Mouse (Mus musculus) spleen, adult 2 months (tissue): ENCODE data around the gene Tpmt. TPM values are rescaled to one million over a fixed set of nuclear protein-coding genes. Genes with fewer than 3 reads are reported as not detected.

ENCODE experiments used
- DNase-seq, 2 experiments: peaks; one replicate each; pipeline versions ENCODE4 v3.0.0 to v3.0.0-alpha.2; 2012 to 2021; ENCODE audit warnings: low spot score in 2 of 2, low read depth in 1 of 2
- H3K27ac ChIP-seq: fragments of 200-500 bp; 2 replicates; pipeline ENCODE4 v1.5.1; 2012; ENCODE audit warnings: low read length, inconsistent platforms; ENCODE audit not compliant: insufficient read depth
- H3K27me3 ChIP-seq: fragments of 200-500 bp; 2 replicates; pipeline ENCODE4 v1.6.1; 2012; ENCODE audit warnings: mild to moderate bottlenecking, moderate library complexity, low read length, inconsistent platforms; ENCODE audit not compliant: control insufficient read depth, insufficient read depth
- H3K36me3 ChIP-seq: fragments of 200-500 bp; 2 replicates; pipeline ENCODE4 v1.6.1; 2012; ENCODE audit warnings: mild to moderate bottlenecking, low read length, inconsistent platforms; ENCODE audit not compliant: control insufficient read depth, insufficient read depth
- H3K4me1 ChIP-seq: fragments of 200-500 bp; 2 replicates; pipeline ENCODE4 v1.6.1; 2011; ENCODE audit warnings: inconsistent platforms; ENCODE audit not compliant: control insufficient read depth, insufficient read depth, insufficient read length
- H3K4me3 ChIP-seq: fragments of 200-500 bp; 2 replicates; pipeline ENCODE4 v1.5.1; 2011; ENCODE audit warnings: mild to moderate bottlenecking, inconsistent platforms; ENCODE audit not compliant: insufficient read depth, insufficient read length; ENCODE audit errors: extremely low read depth
- CTCF ChIP-seq: fragments of 200-500 bp; IDR thresholded peaks from 2 replicates; pipeline ENCODE4 v1.5.1; 2011; ENCODE audit warnings: mild to moderate bottlenecking, inconsistent platforms; ENCODE audit not compliant: insufficient read depth, insufficient read length, insufficient replicate concordance; ENCODE audit errors: extremely low read depth
- POLR2A ChIP-seq: fragments of 200-500 bp; IDR thresholded peaks from 2 replicates; pipeline ENCODE4 v1.6.1; 2011; ENCODE audit warnings: low read depth, low read length, inconsistent platforms
- WGBS: fragments of 180-500 bp; shearing (Covaris S2); methylation state at CpG from one replicate; pipeline ENCODE4 v1.1.7; 2018; 5-methylcytosine and 5-hydroxymethylcytosine counted together
- polyA plus RNA-seq: library from polyadenylated mRNA; depleted of rRNA; stranded (reverse); fragments of >200 nt; gene quantifications from 2 replicates; pipeline ENCODE4 v1.2.3, GENCODE M21; 2012

Tpmt gene
- polyA plus RNA-seq, 1 experiment: 0.57 TPM

DNA sequence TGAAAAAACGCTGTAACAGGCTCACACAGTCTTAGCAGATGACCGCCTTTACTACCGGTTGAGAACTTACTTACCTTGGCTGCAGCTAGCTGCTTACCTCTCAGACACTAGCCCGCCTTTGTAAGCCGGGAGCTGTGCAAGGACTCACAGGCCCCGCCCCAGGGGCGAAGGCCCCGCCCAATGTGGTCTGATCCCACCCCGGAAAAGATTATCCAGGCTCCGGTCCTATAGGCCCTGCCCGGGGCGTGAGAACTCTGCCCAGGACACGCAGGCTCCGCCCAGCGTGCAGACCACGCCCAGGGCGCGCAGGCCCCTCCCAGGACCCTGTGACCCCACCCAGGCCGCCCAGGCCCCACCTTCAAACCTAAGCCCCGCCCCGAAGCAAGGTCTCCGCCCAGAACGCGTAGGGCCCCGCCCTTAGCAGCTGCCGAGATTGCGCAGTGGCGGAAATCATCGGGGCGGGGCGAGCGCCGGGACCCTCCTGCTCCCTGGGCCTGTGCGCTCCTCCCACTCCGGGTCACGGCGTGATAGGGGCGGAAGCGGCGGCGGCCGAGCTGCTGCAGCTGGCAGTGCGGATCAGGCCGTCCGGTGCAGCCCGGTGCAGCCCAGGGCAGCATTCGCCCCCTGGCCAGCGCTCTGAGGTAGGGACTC is 1.4 kb downstream of the Tpmt start, which contains the start of gene Kdm1b:
TSS of gene Kdm1b (plus strand) at position 470 of the 651 bp plus-strand sequence.
- H3K4me3 ChIP-seq: peak within 1 kb of the TSS; percentile 92
- under 1% methylated on average over 48 of the region's 48 CpGs for WGBS
- H3K27me3 ChIP-seq: 0 out of 2 replicates have a peak, but pooled peaks cover 3% of the 10 kb centered on the region
- no peaks in the 10 kb centered on the region for H3K36me3 ChIP-seq
- H3K4me1 ChIP-seq: peaks cover 5% of the 10 kb centered on the region
- TF ChIP-seq CTCF: no peak
- TF ChIP-seq POLR2A: peak; percentile 91
- DNase-seq: peak; percentile 93 to 98
- H3K27ac ChIP-seq: peak within 1 kb of the TSS; percentile 66

GRCm38 (mm10) chr13:47042024-47042633 is 2.4 kb downstream of the Tpmt start:
- H3K27ac ChIP-seq: no peak overlapping the region
- no peaks in the 10 kb centered on the region for H3K36me3 ChIP-seq
- H3K4me3 ChIP-seq: no peak overlapping the region
- 63% methylated on average over 8 of the region's 8 CpGs for WGBS
- DNase-seq: no peak
- TF ChIP-seq POLR2A: no peak
- no peak for TF ChIP-seq CTCF
- peaks cover 5% of the 10 kb centered on the region for H3K4me1 ChIP-seq
- H3K27me3 ChIP-seq: 0 out of 2 replicates have a peak, but pooled peaks cover 3% of the 10 kb centered on the region

GRCm38 (mm10) chr13:47040061-47040460 is 4.5 kb downstream of the Tpmt start:
- Histone ChIP-seq H3K4me1 (peaks cover 5% of the 10 kb centered on the region), H3K36me3 (no peaks in the 10 kb centered on the region), H3K27ac (no peak overlapping the region), H3K4me3 (no peak overlapping the region), H3K27me3 (0 out of 2 replicates have a peak, but pooled peaks cover 3% of the 10 kb centered on the region)
- DNase-seq: no peak
- no peak for TF ChIP-seq CTCF
- no peak for TF ChIP-seq POLR2A
- whole genome bisulfite sequencing: 94% methylated on average over 5 of the region's 5 CpGs

- Histone ChIP-seq H3K4me1 (no peaks in the 10 kb centered on the region), H3K27ac (no peak overlapping the region), H3K27me3 (no peaks in the 10 kb centered on the region), H3K4me3 (no peak overlapping the region), H3K36me3 (no peaks in the 10 kb centered on the region)
- TF ChIP-seq CTCF (no peak), POLR2A (no peak)
- 80% methylated on average over 6 of the region's 6 CpGs for WGBS
- DNase-seq: no peak
Observed at GRCm38 (mm10) chr13:47037946-47038345, 6.6 kb downstream of the Tpmt start.

DNA sequence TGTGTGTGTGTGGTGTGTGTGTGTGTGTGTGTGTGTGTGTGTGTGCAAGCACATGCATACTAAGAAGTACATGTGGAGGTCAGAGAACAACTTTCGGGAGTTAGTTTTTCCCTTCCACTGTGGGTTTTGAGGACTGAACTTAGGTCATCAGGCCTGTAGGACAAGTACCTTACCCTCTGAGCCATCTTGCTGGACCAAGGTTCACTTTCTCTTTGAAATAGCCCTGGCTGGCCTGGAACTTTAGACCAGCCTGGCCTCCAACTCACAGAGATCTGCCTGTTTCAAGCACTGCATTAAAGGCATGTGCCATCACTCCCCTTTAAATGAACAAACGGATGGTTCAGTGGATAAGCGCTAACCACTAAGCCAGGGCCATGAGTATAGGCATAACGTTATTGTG is 10.9 kb downstream of the Tpmt start:
- Histone ChIP-seq H3K4me3 (no peak overlapping the region), H3K27ac (no peak overlapping the region), H3K27me3 (no peaks in the 10 kb centered on the region), H3K4me1 (no peaks in the 10 kb centered on the region), H3K36me3 (no peaks in the 10 kb centered on the region)
- no peak for TF ChIP-seq POLR2A
- TF ChIP-seq CTCF: no peak
- WGBS: 90% methylated on average over 4 of the region's 4 CpGs
- no peak for DNase-seq

DNA sequence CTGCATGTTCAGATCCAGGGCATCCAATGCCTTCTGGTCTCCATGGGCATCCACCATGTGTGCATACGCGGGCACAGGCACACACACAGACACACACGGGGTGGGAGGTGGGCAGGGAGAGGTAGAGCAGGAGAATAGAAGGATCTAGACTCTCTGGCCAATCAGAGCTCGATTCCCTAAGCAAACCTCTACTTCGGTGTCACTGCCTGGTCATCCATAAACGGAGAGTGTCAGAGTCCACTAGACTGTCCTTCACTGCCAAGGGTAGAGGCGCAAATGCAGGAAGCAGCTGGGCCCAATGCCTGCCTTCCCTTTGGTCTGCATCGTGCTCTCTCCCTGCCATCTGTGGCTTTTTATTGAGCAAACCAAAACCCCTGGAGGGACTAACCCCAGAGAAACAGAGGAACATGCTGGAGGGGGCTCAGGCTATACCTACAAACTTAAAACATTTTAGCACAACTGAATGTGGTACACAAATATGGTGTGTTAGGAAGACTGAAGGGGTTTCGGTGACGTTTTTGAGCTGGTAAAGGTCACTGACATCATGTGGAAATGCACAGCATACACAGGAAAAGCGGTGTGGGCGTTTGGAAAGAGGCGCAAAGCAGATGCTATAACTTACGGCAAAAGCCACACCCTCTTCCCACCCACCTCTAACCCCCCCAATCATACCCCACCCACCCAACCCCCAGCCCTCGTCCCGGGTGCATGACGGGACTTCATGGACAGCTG is 14.0 kb downstream of the Tpmt start:
- Histone ChIP-seq H3K27ac (no peak overlapping the region), H3K27me3 (no peaks in the 10 kb centered on the region), H3K4me1 (no peaks in the 10 kb centered on the region), H3K36me3 (no peaks in the 10 kb centered on the region), H3K4me3 (no peak overlapping the region)
- 80% methylated on average over 17 of the region's 17 CpGs for WGBS
- DNase-seq: no peak
- TF ChIP-seq CTCF (no peak), POLR2A (no peak)
